Mouse (Mus musculus) heart, postnatal 0 days (tissue): ENCODE results near the gene Fam163b.

ENCODE experiments used
- CTCF ChIP-seq: IDR thresholded peaks from 2 replicates; pipeline ENCODE4 v1.5.1; 2016; ENCODE audit warnings: antibody characterized with exemption, control low read depth, low read depth
- EP300 ChIP-seq: IDR thresholded peaks from 2 replicates; pipeline ENCODE4 v1.6.1; 2016; ENCODE audit warnings: antibody characterized with exemption, low read depth

DNA sequence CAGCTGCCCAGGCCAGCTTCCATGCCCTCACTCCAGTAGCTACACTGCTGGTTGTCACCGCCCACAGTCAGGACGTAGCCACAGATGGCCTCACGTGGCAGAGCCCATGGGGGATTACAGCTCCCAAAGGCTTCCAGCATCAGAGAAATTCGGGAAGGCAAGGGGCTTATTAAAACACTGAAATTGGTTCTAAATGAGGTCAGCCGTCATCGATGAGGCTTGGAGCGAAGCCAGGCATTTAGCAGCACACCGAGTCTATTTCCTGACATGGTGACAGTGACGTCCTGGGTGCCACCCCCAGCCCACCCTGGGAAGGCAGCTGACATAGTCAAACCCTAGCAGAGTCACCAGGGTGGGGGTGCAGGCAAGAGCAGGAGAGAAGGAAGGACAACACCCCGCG is 20.4 kb upstream of the Fam163b start:
- no peak for TF ChIP-seq CTCF
- TF ChIP-seq EP300, result no peak
